Mouse (Mus musculus) E14TG2a.4 (cell line): ENCODE measurements around the gene Zfp827.

Source experiments
- CTCF ChIP-seq: conservative IDR thresholded peaks from 2 replicates; pipeline ENCODE4 v1.5.1; 2014; ENCODE audit warnings: low read length
- NANOG ChIP-seq: IDR thresholded peaks from 2 replicates; pipeline ENCODE4 v1.6.1; 2014; ENCODE audit warnings: borderline replicate concordance, low read length, mixed read lengths

DNA sequence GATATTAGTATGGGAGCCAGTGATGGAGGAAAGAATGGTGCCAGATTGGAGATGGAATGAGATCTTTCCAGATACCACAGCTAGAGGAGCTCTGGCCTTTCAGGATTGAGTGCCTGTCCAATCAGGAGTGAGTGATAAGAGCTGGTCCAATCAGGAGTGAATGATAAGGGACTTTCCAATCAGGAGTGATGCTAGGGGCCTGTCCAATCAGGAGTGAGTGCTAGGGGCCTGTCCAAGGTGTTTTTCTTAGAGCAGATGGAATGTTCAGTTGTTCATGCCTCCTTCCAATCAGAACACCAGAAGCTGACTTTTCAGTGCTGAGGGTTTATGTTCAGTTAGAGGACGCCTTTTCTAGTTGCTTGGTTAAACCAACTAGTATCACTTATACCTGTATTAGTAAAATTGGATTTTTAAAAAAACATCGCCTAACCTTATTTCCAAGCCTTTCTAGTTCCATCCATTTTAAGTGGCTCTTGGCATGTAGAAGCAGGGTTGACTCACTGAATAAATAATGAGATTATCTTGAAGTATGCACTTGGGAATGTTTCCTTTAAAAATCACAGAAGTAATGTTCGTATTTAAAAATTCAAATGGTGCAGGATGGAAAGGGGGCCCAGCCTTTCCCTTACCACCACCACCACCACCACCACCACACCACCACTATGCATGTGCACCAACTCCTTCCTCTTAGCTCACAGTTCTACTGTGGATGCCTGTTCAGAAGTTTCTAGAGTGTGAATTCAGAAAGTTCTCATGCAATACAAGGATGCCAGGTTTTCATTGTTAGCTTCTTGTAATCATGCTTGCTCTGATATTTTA is 39.8 kb downstream of the Zfp827 start:
- no peak for TF ChIP-seq CTCF
- TF ChIP-seq NANOG: no peak
